Mouse (Mus musculus) lung, adult 2 months (tissue): ENCODE results near the gene C1qc.

Source experiments
- CTCF ChIP-seq: fragments of 200-500 bp; IDR thresholded peaks from 2 replicates; pipeline ENCODE4 v1.5.1; 2011; ENCODE audit warnings: mild to moderate bottlenecking, low read length, control low read depth; ENCODE audit not compliant: insufficient read depth
- POLR2A ChIP-seq: fragments of 200-500 bp; IDR thresholded peaks from 2 replicates; pipeline ENCODE4 v1.6.1; 2011; ENCODE audit warnings: low read depth, mild to moderate bottlenecking, control low read depth, low read length, borderline replicate concordance; ENCODE audit errors: extremely low read depth

DNA sequence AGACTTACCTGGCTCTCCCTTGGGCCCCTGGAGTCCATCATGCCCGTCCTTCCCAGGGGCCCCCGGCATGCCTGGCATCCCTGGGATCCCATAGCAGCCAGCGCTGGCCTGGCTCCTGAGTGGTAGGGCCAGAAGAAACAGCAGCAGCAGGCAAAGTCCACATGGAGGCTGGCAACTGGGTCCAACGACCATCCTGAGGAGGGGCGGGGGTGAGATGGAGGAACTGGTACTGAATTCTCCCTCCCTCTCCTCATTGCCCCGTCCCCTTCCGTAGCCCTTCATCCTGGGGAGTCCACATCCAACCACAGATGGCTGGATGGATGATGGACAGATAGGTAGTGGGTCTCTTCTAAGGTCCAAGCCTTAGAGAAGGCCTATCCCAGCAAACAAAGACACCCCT is 494 bp downstream of the C1qc start:
- TF ChIP-seq CTCF (no peak), POLR2A (no peak)
